Mouse (Mus musculus): Measurements from ENCODE around the gene Msln. TPM values are rescaled to one million over a fixed set of nuclear protein-coding genes. Genes with fewer than 3 reads are reported as not detected.

Gene Msln
- total RNA-seq, 2 experiments from 2014 or later, result 30.0 to 34.5 TPM

DNA sequence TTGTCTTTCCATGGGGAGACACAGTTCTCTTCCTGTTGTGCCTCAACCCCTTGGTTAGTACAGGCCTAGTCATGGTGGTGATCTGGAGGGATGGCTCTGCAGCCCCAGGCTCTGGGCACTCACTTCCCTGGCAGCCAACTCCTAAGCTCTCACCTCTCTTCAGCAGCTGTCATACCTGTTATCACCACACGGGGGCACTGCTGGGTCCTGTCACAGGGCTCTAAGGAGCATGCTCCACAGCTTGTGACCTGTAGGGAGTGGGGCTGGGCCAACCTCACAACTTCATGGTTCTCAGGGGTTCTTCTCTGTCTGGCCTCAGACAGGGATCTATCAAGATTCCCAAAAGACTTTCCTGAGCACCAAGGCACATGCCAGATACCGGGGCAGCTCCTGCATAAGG is 22.1 kb downstream of the Msln start:
- intact Hi-C loops (cut with DNase I), result loop anchor here (1.0 kb wide), 1 partner anchor 69 kb away; no protein-coding TSS in a partner anchor
- DNase-seq, result peak; percentile 79 to 87

- intact Hi-C loops (cut with DNase I), result no loop called here
- no peak for DNase-seq
These were observed 26.2 kb downstream of the Msln start for GRCm38 (mm10) chr17:25728009-25728270.

- intact Hi-C loops (cut with DNase I), result no loop called here
These were observed 26.7 kb downstream of the Msln start, which contains the start of the genes Chtf18 and Rpusd1 for GRCm38 (mm10) chr17:25727265-25728008. TSS of gene Chtf18 (minus strand) at chr17:25727419. TSS of gene Rpusd1 (plus strand) at chr17:25727670.

DNA sequence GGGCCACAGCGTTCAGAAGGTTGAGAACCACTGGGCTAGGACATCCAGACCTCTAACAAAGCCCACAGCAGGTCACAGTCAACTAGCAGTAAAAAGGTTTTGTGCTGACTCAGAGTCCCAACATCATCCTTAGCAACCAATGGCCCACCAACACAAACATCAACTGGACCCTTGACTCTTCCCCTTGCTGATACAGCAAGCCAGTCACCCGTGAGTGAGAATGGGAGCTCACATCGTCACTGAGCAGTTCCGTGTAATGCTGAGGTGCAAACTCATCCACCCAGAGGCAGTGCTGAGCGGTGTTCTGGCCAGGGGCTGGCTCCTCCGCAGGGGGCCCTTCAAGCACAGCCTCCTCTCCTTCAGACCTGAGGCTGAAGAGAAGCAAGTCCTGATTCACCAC is 28.9 kb downstream of the Msln start:
- intact Hi-C loops (cut with DNase I), result no loop called here
- DNase-seq, result no peak

More at GRCm38 (mm10) chr17:25727265-25728008, 26.7 kb downstream of the Msln start, which contains the start of the genes Chtf18 and Rpusd1:
- DNase-seq, result peak; percentile 98 to 99

- DNase-seq, result no peak
- intact Hi-C loops (cut with DNase I), result no loop called here
These were observed 30.3 kb downstream of the Msln start for GRCm38 (mm10) chr17:25723919-25724318.

- intact Hi-C loops (cut with DNase I), result no loop called here
- no peak for DNase-seq
These were observed 30.7 kb downstream of the Msln start for GRCm38 (mm10) chr17:25723470-25723869.

GRCm38 (mm10) chr17:25721476-25721875 is 32.7 kb downstream of the Msln start:
- DNase-seq, result no peak
- intact Hi-C loops (cut with DNase I), result no loop called here

GRCm38 (mm10) chr17:25717691-25718090 is 36.5 kb downstream of the Msln start:
- DNase-seq, result no peak
- intact Hi-C loops (cut with DNase I), result no loop called here

GRCm38 (mm10) chr17:25716711-25717637 is 37.2 kb downstream of the Msln start, which contains the start of gene Gng13:
TSS of gene Gng13 (plus strand) at chr17:25717171.
- DNase-seq, result no peak
- intact Hi-C loops (cut with DNase I), result no loop called here

- DNase-seq, result no peak
- intact Hi-C loops (cut with DNase I), result no loop called here
These were observed 38.0 kb downstream of the Msln start for GRCm38 (mm10) chr17:25716130-25716529.

DNA sequence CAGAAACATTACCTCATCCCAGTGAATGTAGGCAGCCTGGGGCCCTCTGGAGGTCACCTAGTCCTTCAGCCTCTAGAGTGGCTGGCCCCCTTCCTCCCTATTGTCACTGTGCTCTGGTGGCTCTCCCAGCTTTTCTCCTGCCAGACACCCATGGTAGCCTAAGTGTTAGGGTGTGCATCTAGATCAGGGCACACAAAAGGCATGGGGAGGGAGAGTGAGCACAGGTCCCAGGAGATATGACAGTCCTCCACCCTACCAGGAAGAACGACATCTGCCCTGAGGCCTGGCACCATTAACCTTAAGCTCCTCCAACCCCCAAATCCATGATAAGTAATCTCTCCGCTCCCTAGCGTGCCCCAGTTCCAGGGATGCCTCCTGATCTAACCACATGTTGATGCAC is 38.6 kb downstream of the Msln start:
- no peak for DNase-seq
- intact Hi-C loops (cut with DNase I), result no loop called here

GRCm38 (mm10) chr17:25711136-25711535 is 43.0 kb downstream of the Msln start:
- intact Hi-C loops (cut with DNase I), result no loop called here
- DNase-seq, result no peak

DNA sequence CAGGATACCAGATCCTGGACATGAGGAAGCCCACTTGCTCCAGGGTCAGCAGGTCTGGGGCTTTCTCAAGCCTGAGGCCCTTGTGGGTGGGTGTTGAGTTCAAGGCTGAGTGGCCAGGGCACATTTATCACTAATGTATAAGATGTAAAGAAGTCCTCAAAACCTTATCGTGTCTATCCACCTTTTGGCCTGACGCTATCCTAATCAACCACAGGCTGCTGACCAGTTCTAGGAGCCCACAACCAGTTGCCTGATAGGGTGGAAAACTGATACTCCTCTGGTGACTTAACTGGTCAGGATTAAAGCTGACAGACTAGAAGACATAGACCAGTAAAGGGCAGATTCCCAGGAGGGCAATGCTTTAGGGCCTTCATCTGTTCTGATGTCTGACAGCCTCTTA is 44.2 kb downstream of the Msln start:
- DNase-seq, result no peak
- intact Hi-C loops (cut with DNase I), result no loop called here

GRCm38 (mm10) chr17:25700863-25701496 is 53.2 kb downstream of the Msln start:
- intact Hi-C loops (cut with DNase I), result no loop called here
- no peak for DNase-seq

Small RNA genes within 50 kb of the gene (microRNA-seq; reads per million reads assigned to microRNA genes)
- gene Gm25083 (0 reads per million in 2 experiments), gene Mir6966 (3.2 to 4.1 reads per million in 2 experiments)

Other genes with a start within 250 kb of the Msln start
- gene Sox8, start 183.7 kb downstream of the Msln start, total RNA-seq (2021), result under 1 TPM; 0.56 to 0.67 TPM
- gene Lmf1, start 175.3 kb downstream of the Msln start, total RNA-seq (2021), result 10 to 100 TPM; 26.2 to 28.0 TPM
- 1 to 10 TPM; 1.7 to 2.1 TPM for gene Gng13, start 37.2 kb downstream of the Msln start, total RNA-seq (2021)
- 1 to 10 TPM; 1.1 to 4.4 TPM for gene Chtf18, start 27.0 kb downstream of the Msln start, total RNA-seq (2021)
- 1 to 10 TPM; 5.0 to 5.4 TPM for gene Rpusd1, start 26.7 kb downstream of the Msln start, total RNA-seq (2021)
- gene Mslnl, start 18.3 kb downstream of the Msln start, total RNA-seq (2021), result not detected
- 10 to 100 TPM; 44.8 TPM for gene Narfl, start 19.4 kb upstream of the Msln start, total RNA-seq (2021)
- gene Haghl, start 31.3 kb upstream of the Msln start, total RNA-seq (2021), result 10 to 100 TPM; 15.0 to 15.1 TPM
- gene Ccdc78, start 32.2 kb upstream of the Msln start, total RNA-seq (2021), result under 1 TPM in 1 of 2 experiments, not detected in 1; 0.17 TPM
- 10 to 100 TPM; 36.4 to 37.4 TPM for gene Fam173a, start 38.5 kb upstream of the Msln start, total RNA-seq (2021)
- gene AC134908.4, start 41.3 kb upstream of the Msln start, total RNA-seq (2021), result not detected
- gene Metrn, start 42.8 kb upstream of the Msln start, total RNA-seq (2021), result 10 to 100 TPM; 67.1 to 74.7 TPM
- gene Fbxl16, start 54.7 kb upstream of the Msln start, total RNA-seq (2021), result 1 to 10 TPM in 1 of 2 experiments, under 1 TPM in 1; 1.00 to 1.2 TPM
- 10 to 100 TPM; 10.5 to 11.0 TPM for gene Wdr24, start 69.2 kb upstream of the Msln start, total RNA-seq (2021)
- 10 to 100 TPM; 33.1 to 34.1 TPM for gene Jmjd8, start 74.5 kb upstream of the Msln start, total RNA-seq (2021)
- gene Stub1, start 79.0 kb upstream of the Msln start, total RNA-seq (2021), result 100 to 1,000 TPM; 106 to 109 TPM
- 1 to 10 TPM; 2.5 to 3.1 TPM for gene Rhbdl1, start 82.9 kb upstream of the Msln start, total RNA-seq (2021)
- gene Gm20683, start 87.4 kb upstream of the Msln start, total RNA-seq (2021), result 1 to 10 TPM; 2.9 to 3.0 TPM
- gene Rhot2, start 90.5 kb upstream of the Msln start, total RNA-seq (2021), result 100 to 1,000 TPM; 103 to 105 TPM
- 1 to 10 TPM; 5.2 to 5.7 TPM for gene Wdr90, start 107.1 kb upstream of the Msln start, total RNA-seq (2021)
- 100 to 1,000 TPM; 226 to 230 TPM for gene Mcrip2, start 114.4 kb upstream of the Msln start, total RNA-seq (2021)
- 10 to 100 TPM; 11.3 to 13.2 TPM for gene Mettl26, start 120.7 kb upstream of the Msln start, total RNA-seq (2021)
- under 1 TPM; 0.91 to 1.00 TPM for gene Wfikkn1, start 126.5 kb upstream of the Msln start, total RNA-seq (2021)
- gene Rab40c, start 165.3 kb upstream of the Msln start, total RNA-seq (2021), result 10 to 100 TPM; 14.4 to 20.0 TPM
- 10 to 100 TPM; 60.6 to 62.7 TPM for gene Pigq, start 190.6 kb upstream of the Msln start, total RNA-seq (2021)
- under 1 TPM in 1 of 2 experiments, not detected in 1; 0.17 TPM for gene Nhlrc4, start 190.6 kb upstream of the Msln start, total RNA-seq (2021)
- not detected for gene A930017K11Rik, start 198.2 kb upstream of the Msln start, total RNA-seq (2021)
- 10 to 100 TPM; 11.4 to 13.1 TPM for gene Capn15, start 231.4 kb upstream of the Msln start, total RNA-seq (2021)

Data from heart, postnatal 14 days (tissue).